Mouse (Mus musculus): Measurements from ENCODE around the gene AK157302. TPM values are rescaled to one million over a fixed set of nuclear protein-coding genes. Genes with fewer than 3 reads are reported as not detected.
"Not testable (repeated sequence)": the region's sequence is repeated elsewhere in the genome, so short reads cannot be mapped to it uniquely, and the experiment has no call there.

AK157302 gene
- polyA plus RNA-seq, 1 experiment = 0.16 TPM

GRCm38 (mm10) chr13:21492847-21493246 lies 2.2 kb upstream of the AK157302 start:
- WGBS = 95% methylated on average over 5 of the region's 5 CpGs
- H3K36me3 ChIP-seq (ENCODE audit: control insufficient read depth, insufficient read depth, low read length) = no peaks in the 10 kb centered on the region
- TF ChIP-seq POLR2A (IDR thresholded peaks at IDR 0.05; ENCODE audit: low read depth, low read length) (no peak), CTCF (IDR thresholded peaks at IDR 0.05; ENCODE audit: extremely low read depth, insufficient read depth, insufficient read length, insufficient replicate concordance) (no peak)
- DNase-seq (ENCODE audit: low read depth in 1 of 2, low spot score in 2 of 2) = no peak
- no peaks in the 10 kb centered on the region for H3K4me1 ChIP-seq (ENCODE audit: control insufficient read depth, insufficient read depth, insufficient read length)
- H3K27me3 ChIP-seq (ENCODE audit: control insufficient read depth, insufficient read depth, low read length) = no peaks in the 10 kb centered on the region
- no peak overlapping the region for H3K4me3 ChIP-seq (ENCODE audit: extremely low read depth, insufficient read depth, insufficient read length)
- H3K27ac ChIP-seq (ENCODE audit: insufficient read depth, low read length) = no peak overlapping the region

- not testable (repeated sequence) for H3K4me3 ChIP-seq (ENCODE audit: extremely low read depth, insufficient read depth, insufficient read length); H3K27me3 ChIP-seq (ENCODE audit: control insufficient read depth, insufficient read depth, low read length); H3K36me3 ChIP-seq (ENCODE audit: control insufficient read depth, insufficient read depth, low read length); DNase-seq (ENCODE audit: low read depth in 1 of 2, low spot score in 2 of 2); H3K4me1 ChIP-seq (ENCODE audit: control insufficient read depth, insufficient read depth, insufficient read length); H3K27ac ChIP-seq (ENCODE audit: insufficient read depth, low read length)
- WGBS = 96% methylated on average over 17 of the region's 17 CpGs
Measured at GRCm38 (mm10) chr13:21501182-21501581, 6.2 kb downstream of the AK157302 start, which contains the start of gene Gm11273. Gm11273 (minus strand) TSS chr13:21501418.

- WGBS = 84% methylated on average over 5 of the region's 5 CpGs
- Histone ChIP-seq H3K27ac (ENCODE audit: insufficient read depth, low read length) (no peak overlapping the region), H3K36me3 (ENCODE audit: control insufficient read depth, insufficient read depth, low read length) (no peaks in the 10 kb centered on the region), H3K27me3 (ENCODE audit: control insufficient read depth, insufficient read depth, low read length) (no peaks in the 10 kb centered on the region), H3K4me1 (ENCODE audit: control insufficient read depth, insufficient read depth, insufficient read length) (no peaks in the 10 kb centered on the region), H3K4me3 (ENCODE audit: extremely low read depth, insufficient read depth, insufficient read length) (no peak overlapping the region)
- TF ChIP-seq CTCF (IDR thresholded peaks at IDR 0.05; ENCODE audit: extremely low read depth, insufficient read depth, insufficient read length, insufficient replicate concordance) = no peak
- no peak for TF ChIP-seq POLR2A (IDR thresholded peaks at IDR 0.05; ENCODE audit: low read depth, low read length)
- DNase-seq (ENCODE audit: low read depth in 1 of 2, low spot score in 2 of 2) = no peak
Measured at GRCm38 (mm10) chr13:21502296-21502695, 7.3 kb downstream of the AK157302 start.

GRCm38 (mm10) chr13:21506221-21506649 lies 11.2 kb downstream of the AK157302 start:
- no peak for TF ChIP-seq POLR2A (IDR thresholded peaks at IDR 0.05; ENCODE audit: low read depth, low read length)
- no peak for TF ChIP-seq CTCF (IDR thresholded peaks at IDR 0.05; ENCODE audit: extremely low read depth, insufficient read depth, insufficient read length, insufficient replicate concordance)
- Histone ChIP-seq H3K27ac (ENCODE audit: insufficient read depth, low read length) (peak overlapping the region; percentile 35), H3K27me3 (ENCODE audit: control insufficient read depth, insufficient read depth, low read length) (no peaks in the 10 kb centered on the region), H3K4me1 (ENCODE audit: control insufficient read depth, insufficient read depth, insufficient read length) (no peaks in the 10 kb centered on the region), H3K4me3 (ENCODE audit: extremely low read depth, insufficient read depth, insufficient read length) (peak overlapping the region; percentile 81), H3K36me3 (ENCODE audit: control insufficient read depth, insufficient read depth, low read length) (no peaks in the 10 kb centered on the region)
- WGBS = under 1% methylated on average over 21 of the region's 21 CpGs
- peak; percentile 68 to 83 for DNase-seq (ENCODE audit: low read depth in 1 of 2, low spot score in 2 of 2)

GRCm38 (mm10) chr13:21530136-21530535 lies 35.1 kb downstream of the AK157302 start:
- WGBS = 39% methylated on average over 7 of the region's 7 CpGs
- no peak overlapping the region; the same call in 1 of the 2 replicates for H3K4me3 ChIP-seq (ENCODE audit: extremely low read depth, insufficient read depth, insufficient read length)
- H3K27ac ChIP-seq (ENCODE audit: insufficient read depth, low read length) = no peak overlapping the region
- H3K27me3 ChIP-seq (ENCODE audit: control insufficient read depth, insufficient read depth, low read length) = no peaks in the 10 kb centered on the region
- TF ChIP-seq POLR2A (IDR thresholded peaks at IDR 0.05; ENCODE audit: low read depth, low read length) (no peak), CTCF (IDR thresholded peaks at IDR 0.05; ENCODE audit: extremely low read depth, insufficient read depth, insufficient read length, insufficient replicate concordance) (no peak)
- no peak for DNase-seq (ENCODE audit: low read depth in 1 of 2, low spot score in 2 of 2)
- H3K4me1 ChIP-seq (ENCODE audit: control insufficient read depth, insufficient read depth, insufficient read length) = peaks cover 2% of the 10 kb centered on the region
- H3K36me3 ChIP-seq (ENCODE audit: control insufficient read depth, insufficient read depth, low read length) = peaks cover 5% of the 10 kb centered on the region

- Histone ChIP-seq H3K4me1 (ENCODE audit: control insufficient read depth, insufficient read depth, insufficient read length) (peaks cover 2% of the 10 kb centered on the region), H3K27ac (ENCODE audit: insufficient read depth, low read length) (peak within 1 kb of the TSS; percentile 75), H3K4me3 (ENCODE audit: extremely low read depth, insufficient read depth, insufficient read length) (peak within 1 kb of the TSS; percentile 98), H3K27me3 (ENCODE audit: control insufficient read depth, insufficient read depth, low read length) (no peaks in the 10 kb centered on the region), H3K36me3 (ENCODE audit: control insufficient read depth, insufficient read depth, low read length) (peaks cover 2% of the 10 kb centered on the region; the same call in 1 of the 2 replicates)
- TF ChIP-seq CTCF (IDR thresholded peaks at IDR 0.05; ENCODE audit: extremely low read depth, insufficient read depth, insufficient read length, insufficient replicate concordance) (no peak), POLR2A (IDR thresholded peaks at IDR 0.05; ENCODE audit: low read depth, low read length) (no peak)
- DNase-seq (ENCODE audit: low read depth in 1 of 2, low spot score in 2 of 2) = peak; percentile 76 to 87
- WGBS = under 1% methylated on average over 39 of the region's 39 CpGs
Measured at GRCm38 (mm10) chr13:21530781-21531201, 35.8 kb downstream of the AK157302 start, which contains the start of gene Zkscan8. Zkscan8 (minus strand) TSS chr13:21531120.

- 52% methylated on average over 1 of the region's 1 CpGs for WGBS
Measured at GRCm38 (mm10) chr13:21542708-21543107, 47.7 kb downstream of the AK157302 start, which contains the start of gene Olfr1366. Olfr1366 (minus strand) TSS chr13:21542808.

More at GRCm38 (mm10) chr13:21542708-21543107, 47.7 kb downstream of the AK157302 start, which contains the start of gene Olfr1366:
- H3K27me3 ChIP-seq (ENCODE audit: control insufficient read depth, insufficient read depth, low read length) = no peaks in the 10 kb centered on the region
- no peaks in the 10 kb centered on the region for H3K4me1 ChIP-seq (ENCODE audit: control insufficient read depth, insufficient read depth, insufficient read length)
- DNase-seq (ENCODE audit: low read depth in 1 of 2, low spot score in 2 of 2) = no peak
- no peak within 1 kb of the TSS for H3K27ac ChIP-seq (ENCODE audit: insufficient read depth, low read length)
- no peaks in the 10 kb centered on the region for H3K36me3 ChIP-seq (ENCODE audit: control insufficient read depth, insufficient read depth, low read length)
- no peak for TF ChIP-seq POLR2A (IDR thresholded peaks at IDR 0.05; ENCODE audit: low read depth, low read length)
- no peak for TF ChIP-seq CTCF (IDR thresholded peaks at IDR 0.05; ENCODE audit: extremely low read depth, insufficient read depth, insufficient read length, insufficient replicate concordance)
- H3K4me3 ChIP-seq (ENCODE audit: extremely low read depth, insufficient read depth, insufficient read length) = no peak within 1 kb of the TSS

Other genes starting within 250 kb of the AK157302 start
- not detected in 2 replicates for gene Gpx5, start 202.5 kb upstream of the AK157302 start, polyA plus RNA-seq (2012; rRNA removed)
- not detected in 2 replicates for gene Gpx6, start 183.1 kb upstream of the AK157302 start, polyA plus RNA-seq (2012; rRNA removed)
- not detected in 2 replicates for gene Olfr1367, start 148.3 kb upstream of the AK157302 start, polyA plus RNA-seq (2012; rRNA removed)
- gene Zscan12, start 132.4 kb upstream of the AK157302 start, polyA plus RNA-seq (2012; rRNA removed) = 0.38 and 0.62 TPM in 2 replicates
- gene Zkscan3, start 92.5 kb upstream of the AK157302 start, polyA plus RNA-seq (2012; rRNA removed) = 12.5 and 15.2 TPM in 2 replicates
- 0.13 and 0.28 TPM in 2 replicates for gene Pgbd1, start 54.2 kb upstream of the AK157302 start, polyA plus RNA-seq (2012; rRNA removed)
- 6.7 and 8.5 TPM in 2 replicates for gene Zscan26, start 41.5 kb upstream of the AK157302 start, polyA plus RNA-seq (2012; rRNA removed)
- not detected in 2 replicates for gene Nkapl, start 26.7 kb upstream of the AK157302 start, polyA plus RNA-seq (2012; rRNA removed)
- 0.29 and 0.34 TPM in 2 replicates for gene Zkscan4, start 16.3 kb upstream of the AK157302 start, polyA plus RNA-seq (2012; rRNA removed)
- not detected in 2 replicates for gene Gm10065, start 15.8 kb upstream of the AK157302 start, polyA plus RNA-seq (2012; rRNA removed)
- 3.2 and 4.5 TPM in 2 replicates for gene Gm11273, start 6.2 kb downstream of the AK157302 start, polyA plus RNA-seq (2012; rRNA removed)
- gene Zkscan8, start 35.9 kb downstream of the AK157302 start, polyA plus RNA-seq (2012; rRNA removed) = 1.6 and 2.0 TPM in 2 replicates
- not detected in 2 replicates for gene Olfr1366, start 47.6 kb downstream of the AK157302 start, polyA plus RNA-seq (2012; rRNA removed)
- gene Olfr1535, start 64.7 kb downstream of the AK157302 start, polyA plus RNA-seq (2012; rRNA removed) = not detected in 2 replicates
- gene Olfr1364, start 86.5 kb downstream of the AK157302 start, polyA plus RNA-seq (2012; rRNA removed) = not detected in 2 replicates
- gene Olfr1362, start 118.8 kb downstream of the AK157302 start, polyA plus RNA-seq (2012; rRNA removed) = not detected in 2 replicates
- not detected in 2 replicates for gene Olfr11, start 147.3 kb downstream of the AK157302 start, polyA plus RNA-seq (2012; rRNA removed)
- gene Olfr1361, start 168.2 kb downstream of the AK157302 start, polyA plus RNA-seq (2012; rRNA removed) = not detected in 2 replicates
- not detected in 2 replicates for gene Olfr1360, start 182.2 kb downstream of the AK157302 start, polyA plus RNA-seq (2012; rRNA removed)
- not detected in 2 replicates for gene Olfr1359, start 202.9 kb downstream of the AK157302 start, polyA plus RNA-seq (2012; rRNA removed)
- 18.0 and 18.4 TPM in 2 replicates for gene Hist1h2bl, start 220.9 kb downstream of the AK157302 start, polyA plus RNA-seq (2012; rRNA removed)
- 40.4 and 81.0 TPM in 2 replicates for gene Hist1h2ai, start 221.2 kb downstream of the AK157302 start, polyA plus RNA-seq (2012; rRNA removed)
- gene Hist1h3h, start 222.4 kb downstream of the AK157302 start, polyA plus RNA-seq (2012; rRNA removed) = 81.3 and 147 TPM in 2 replicates
- gene Hist1h2bm, start 226.8 kb downstream of the AK157302 start, polyA plus RNA-seq (2012; rRNA removed) = 6.5 and 12.9 TPM in 2 replicates
- gene Hist1h4j, start 239.8 kb downstream of the AK157302 start, polyA plus RNA-seq (2012; rRNA removed) = 9.1 and 9.5 TPM in 2 replicates

Data from spleen, adult 2 months (tissue).